Mouse (Mus musculus) gastrocnemius, adult 8-10 months (tissue): Measurements from ENCODE around the gene Ssr2. TPM values are rescaled to one million over a fixed set of nuclear protein-coding genes. Genes with fewer than 3 reads are reported as not detected.

Source experiments
- DNase-seq, 2 experiments: peaks; one replicate each; pipeline ENCODE4 v3.0.0; 2022; ENCODE audit warnings: low spot score in 2 of 2
- total RNA-seq, 4 experiments: library from RNA; stranded (reverse); gene quantifications; 2 replicates each; pipeline ENCODE4 v1.2.4; 2022

Gene Ssr2
- total RNA-seq, 4 experiments from 2014 or later = 41.5 to 44.9 (median 43.1) TPM

- DNase-seq = no peak
These were observed 33.9 kb upstream of the Ssr2 start for GRCm38 (mm10) chr3:88541622-88542401.

- DNase-seq = no peak
These were observed 33.2 kb upstream of the Ssr2 start for GRCm38 (mm10) chr3:88542486-88542885.

- no peak for DNase-seq
These were observed 32.5 kb upstream of the Ssr2 start for GRCm38 (mm10) chr3:88543174-88543573.

- DNase-seq = no peak
These were observed 31.8 kb upstream of the Ssr2 start for GRCm38 (mm10) chr3:88543651-88544410.

- no peak for DNase-seq
These were observed 31.2 kb upstream of the Ssr2 start for GRCm38 (mm10) chr3:88544514-88544913.

GRCm38 (mm10) chr3:88544955-88545591 is 30.6 kb upstream of the Ssr2 start:
- DNase-seq = no peak

GRCm38 (mm10) chr3:88546674-88547418 is 28.8 kb upstream of the Ssr2 start:
- no peak for DNase-seq

- no peak for DNase-seq
These were observed 27.3 kb upstream of the Ssr2 start, which contains the start of gene Rab25 for GRCm38 (mm10) chr3:88548180-88548917. Gene Rab25 (minus strand): TSS chr3:88548300.

GRCm38 (mm10) chr3:88551586-88551985 is 24.1 kb upstream of the Ssr2 start:
- no peak for DNase-seq

GRCm38 (mm10) chr3:88552082-88552645 is 23.5 kb upstream of the Ssr2 start:
- no peak for DNase-seq

GRCm38 (mm10) chr3:88552676-88553524 is 22.8 kb upstream of the Ssr2 start, which contains the start of gene Lamtor2:
Gene Lamtor2 (minus strand): TSS chr3:88553074.
- peak; percentile 98 to 99 for DNase-seq

- peak; percentile 91 for DNase-seq
These were observed 22.2 kb upstream of the Ssr2 start, which contains the start of gene Ubqln4 for GRCm38 (mm10) chr3:88553525-88553879. Gene Ubqln4 (plus strand): TSS chr3:88553758.

- no peak for DNase-seq
These were observed 21.6 kb upstream of the Ssr2 start for GRCm38 (mm10) chr3:88553880-88554586.

GRCm38 (mm10) chr3:88555069-88555605 is 20.5 kb upstream of the Ssr2 start:
- DNase-seq = no peak

- no peak for DNase-seq
These were observed 19.9 kb upstream of the Ssr2 start for GRCm38 (mm10) chr3:88555731-88556130.

GRCm38 (mm10) chr3:88556616-88557015 is 19.1 kb upstream of the Ssr2 start:
- DNase-seq = no peak

GRCm38 (mm10) chr3:88559596-88559995 is 16.1 kb upstream of the Ssr2 start:
- no peak for DNase-seq

- DNase-seq = no peak
These were observed 13.7 kb upstream of the Ssr2 start for GRCm38 (mm10) chr3:88561989-88562388.
